Mouse (Mus musculus): ENCODE measurements around the gene Nkpd1. TPM values are rescaled to one million over a fixed set of nuclear protein-coding genes. Genes with fewer than 3 reads are reported as not detected.

The Nkpd1 gene
- total and polyA plus RNA-seq, 3 experiments, result 1.1 to 2.1 (median 1.9) TPM

DNA sequence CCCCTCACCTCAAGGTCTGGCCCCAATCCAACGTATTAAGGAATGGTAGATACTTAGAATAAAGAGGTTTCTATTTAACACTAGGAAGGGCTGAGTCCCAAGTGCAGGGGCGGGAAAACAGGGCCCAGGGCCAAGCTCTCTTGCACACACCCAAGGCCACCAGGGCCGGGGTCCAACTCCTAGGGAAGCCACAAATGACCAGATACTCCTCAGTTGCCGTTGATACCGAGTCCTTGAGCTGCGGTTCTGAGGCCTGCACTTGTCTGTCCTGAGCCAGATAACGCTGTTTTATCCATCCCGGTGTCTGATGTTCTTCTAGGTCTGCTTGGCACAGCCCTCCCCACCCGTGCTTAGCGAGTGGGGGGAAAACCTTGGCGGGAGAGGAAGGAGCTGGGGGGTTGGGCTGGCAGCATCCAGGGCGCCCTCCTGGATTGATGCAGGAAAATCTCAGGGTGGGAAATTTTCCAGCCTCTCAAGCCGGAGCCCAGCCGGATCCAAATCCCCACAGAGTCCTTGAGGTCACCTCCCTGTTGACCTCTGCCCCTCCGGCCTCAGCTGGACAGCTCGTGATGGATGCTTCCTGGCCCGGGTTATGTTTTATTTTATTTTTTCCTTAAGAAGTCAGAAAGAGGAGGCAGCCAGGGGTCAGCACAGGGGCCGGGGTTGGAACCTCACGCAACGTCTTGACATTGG, 22.0 kb upstream of the Nkpd1 start:
- TF ChIP-seq POLR2AphosphoS2 (IDR thresholded peaks at IDR 0.05; ENCODE audit: low read depth, low read length) (no peak), TBP (conservative IDR thresholded peaks at IDR 0.05; ENCODE audit: low read depth, low read length) (no peak), JUND (conservative IDR thresholded peaks at IDR 0.05; ENCODE audit: low read depth, low read length) (no peak), MYC (IDR thresholded peaks at IDR 0.05; ENCODE audit: low read depth, low read length) (no peak), CHD2 (IDR thresholded peaks at IDR 0.05; ENCODE audit: low read length) (no peak), NRF1 (IDR thresholded peaks at IDR 0.05; ENCODE audit: low read depth, low read length) (no peak), ETS1 (conservative IDR thresholded peaks at IDR 0.05; ENCODE audit: low read depth, low read length) (no peak), UBTF (IDR thresholded peaks at IDR 0.05; ENCODE audit: low read depth, low read length) (no peak), HCFC1 (IDR thresholded peaks at IDR 0.05; ENCODE audit: low read depth, low read length) (no peak), JUN (IDR thresholded peaks at IDR 0.05; ENCODE audit: insufficient read depth, low read depth, low read length) (no peak), GABPA (IDR thresholded peaks at IDR 0.05; ENCODE audit: insufficient replicate concordance, low read depth, low read length) (no peak), ELF1 (IDR thresholded peaks at IDR 0.05; ENCODE audit: low read depth, low read length) (no peak), IRF4 (IDR thresholded peaks at IDR 0.05; ENCODE audit: low read depth, low read length) (no peak), CTCF (conservative IDR thresholded peaks at IDR 0.05 in 1 of 2, IDR thresholded peaks at IDR 0.05 in 1 of 2; ENCODE audit: low read depth in 2 of 2, low read length in 2 of 2) (no peak), USF1 (IDR thresholded peaks at IDR 0.05; ENCODE audit: low read depth, low read length) (no peak), ZKSCAN1 (IDR thresholded peaks at IDR 0.05; ENCODE audit: borderline replicate concordance, low read depth, low read length) (no peak)
- no peak for DNase-seq (ENCODE audit: extremely low read depth)
- H3K36me3 ChIP-seq (replicated peaks in 1 of 2; ENCODE audit: control insufficient read depth in 1 of 2, insufficient read depth in 1 of 2, low read length in 1 of 2), result no peaks in the 10 kb centered on the region
- dilution Hi-C loops (cut with MboI; ENCODE audit: extremely low pct_ligation_motif_present, extremely low pct_unique_long_range_greater_than_20kb, low sequenced_read_pairs) (no loop called here), in situ Hi-C loops (cut with MboI; ENCODE audit: low pct_ligation_motif_present, low pct_unique_long_range_greater_than_20kb, low sequenced_read_pairs) (no loop called here)
- no peaks in the 10 kb centered on the region for H3K79me2 ChIP-seq (replicated peaks; ENCODE audit: control insufficient read depth, extremely low read depth, insufficient read depth, poor library complexity, severe bottlenecking)
- no peak overlapping the region for H3K4me3 ChIP-seq (replicated peaks in 1 of 3; ENCODE audit: low read depth in 2 of 3, low read length in 2 of 3, poor library complexity in 1 of 3)
- H3K27ac ChIP-seq (ENCODE audit: insufficient read depth, low read depth), result no peak overlapping the region
- H3K4me1 ChIP-seq (ENCODE audit: control insufficient read depth in 1 of 2, insufficient read depth in 2 of 2), result 0 out of 4 replicates have a peak, but pooled peaks cover 0 to 3% of the 10 kb centered on the region in 2 experiments
- peaks cover 58% of the 10 kb centered on the region for H3K27me3 ChIP-seq (replicated peaks)
- no peak overlapping the region for H3K9ac ChIP-seq (ENCODE audit: insufficient read depth, low read depth)
- H3K9me3 ChIP-seq (replicated peaks; ENCODE audit: low read length), result no peaks in the 10 kb centered on the region
- no peak overlapping the region for H3K4me2 ChIP-seq (ENCODE audit: insufficient read depth, low read depth, poor library complexity, severe bottlenecking)

DNA sequence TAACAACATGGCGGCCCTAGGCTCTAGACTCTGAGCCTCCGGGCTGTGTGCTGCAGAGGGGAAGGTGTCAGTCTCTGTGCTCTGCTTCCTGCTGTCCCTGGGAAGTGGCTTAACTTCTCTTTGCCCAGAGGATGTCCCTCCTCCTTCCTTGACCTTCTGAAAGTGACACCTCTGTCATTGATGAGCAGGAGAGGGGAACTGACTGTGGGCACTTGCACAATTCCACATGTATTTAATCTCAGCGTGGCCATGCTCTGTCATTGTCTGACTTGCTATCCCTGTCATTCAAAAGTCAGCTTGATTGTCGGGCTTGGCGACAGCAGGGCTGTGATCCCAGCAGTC, 21.5 kb upstream of the Nkpd1 start:
- dilution Hi-C loops (cut with MboI; ENCODE audit: extremely low pct_ligation_motif_present, extremely low pct_unique_long_range_greater_than_20kb, low sequenced_read_pairs) (no loop called here), in situ Hi-C loops (cut with MboI; ENCODE audit: low pct_ligation_motif_present, low pct_unique_long_range_greater_than_20kb, low sequenced_read_pairs) (no loop called here)
- H3K79me2 ChIP-seq (replicated peaks; ENCODE audit: control insufficient read depth, extremely low read depth, insufficient read depth, poor library complexity, severe bottlenecking), result no peaks in the 10 kb centered on the region
- H3K36me3 ChIP-seq (replicated peaks in 1 of 2; ENCODE audit: control insufficient read depth in 1 of 2, insufficient read depth in 1 of 2, low read length in 1 of 2), result no peaks in the 10 kb centered on the region
- peaks cover 52% of the 10 kb centered on the region for H3K27me3 ChIP-seq (replicated peaks)
- no peak overlapping the region for H3K4me2 ChIP-seq (ENCODE audit: insufficient read depth, low read depth, poor library complexity, severe bottlenecking)
- 0 out of 4 replicates have a peak, but pooled peaks cover 0 to 3% of the 10 kb centered on the region in 2 experiments for H3K4me1 ChIP-seq (ENCODE audit: control insufficient read depth in 1 of 2, insufficient read depth in 2 of 2)
- H3K9me3 ChIP-seq (replicated peaks; ENCODE audit: low read length), result no peaks in the 10 kb centered on the region
- DNase-seq (ENCODE audit: extremely low read depth), result no peak
- no peak overlapping the region for H3K9ac ChIP-seq (ENCODE audit: insufficient read depth, low read depth)
- no peak for TF ChIP-seq ZNF384 (IDR thresholded peaks at IDR 0.05; ENCODE audit: low read depth, low read length)
- TF ChIP-seq NRF1 (IDR thresholded peaks at IDR 0.05; ENCODE audit: low read depth, low read length), result no peak
- TF ChIP-seq CHD2 (IDR thresholded peaks at IDR 0.05; ENCODE audit: low read length), result no peak
- TF ChIP-seq USF2 (conservative IDR thresholded peaks at IDR 0.05; ENCODE audit: low read depth, low read length), result no peak
- no peak for TF ChIP-seq HCFC1 (IDR thresholded peaks at IDR 0.05; ENCODE audit: low read depth, low read length)
- TF ChIP-seq RAD21 (IDR thresholded peaks at IDR 0.05; ENCODE audit: low read depth, low read length), result no peak
- TF ChIP-seq SIN3A (IDR thresholded peaks at IDR 0.05; ENCODE audit: low read length), result no peak
- TF ChIP-seq NELFE (IDR thresholded peaks at IDR 0.05; ENCODE audit: low read depth, low read length), result no peak
- no peak for TF ChIP-seq UBTF (IDR thresholded peaks at IDR 0.05; ENCODE audit: low read depth, low read length)
- TF ChIP-seq EP300 (IDR thresholded peaks at IDR 0.05; ENCODE audit: low read length), result no peak
- TF ChIP-seq POLR2A (IDR thresholded peaks at IDR 0.05; ENCODE audit: low read depth, low read length), result no peak
- no peak for TF ChIP-seq CHD1 (IDR thresholded peaks at IDR 0.05; ENCODE audit: low read depth, low read length)
- no peak for TF ChIP-seq IRF4 (IDR thresholded peaks at IDR 0.05; ENCODE audit: low read depth, low read length)
- no peak for TF ChIP-seq JUN (IDR thresholded peaks at IDR 0.05; ENCODE audit: insufficient read depth, low read depth, low read length)
- TF ChIP-seq GABPA (IDR thresholded peaks at IDR 0.05; ENCODE audit: insufficient replicate concordance, low read depth, low read length), result no peak
- no peak for TF ChIP-seq MAZ (IDR thresholded peaks at IDR 0.05; ENCODE audit: low read depth, low read length)
- no peak for TF ChIP-seq JUND (conservative IDR thresholded peaks at IDR 0.05; ENCODE audit: low read depth, low read length)
- no peak for TF ChIP-seq MYC (IDR thresholded peaks at IDR 0.05; ENCODE audit: low read depth, low read length)
- TF ChIP-seq BHLHE40 (IDR thresholded peaks at IDR 0.05; ENCODE audit: low read depth, low read length), result no peak
- TF ChIP-seq TCF12 (IDR thresholded peaks at IDR 0.05; ENCODE audit: low read depth, low read length), result no peak
- no peak overlapping the region for H3K4me3 ChIP-seq (replicated peaks in 1 of 3; ENCODE audit: low read depth in 2 of 3, low read length in 2 of 3, poor library complexity in 1 of 3)
- H3K27ac ChIP-seq (ENCODE audit: insufficient read depth, low read depth), result no peak overlapping the region

Data from CH12.LX (cell line).